Mouse (Mus musculus) hindbrain, embryonic 10.5 days (tissue): ENCODE data around the gene Btbd16. TPM values are rescaled to one million over a fixed set of nuclear protein-coding genes. Genes with fewer than 3 reads are reported as not detected.

ENCODE experiments used
- DNase-seq: peaks from one replicate; pipeline ENCODE4 v3.0.0-alpha.2; 2017; ENCODE audit warnings: low spot score
- H3K27ac ChIP-seq: fragments of 300-500 bp; sonication (generic); 2 replicates; pipeline ENCODE4 v1.5.1; 2016; ENCODE audit warnings: mild to moderate bottlenecking, moderate library complexity
- H3K27me3 ChIP-seq: fragments of 300-500 bp; sonication (generic); 2 replicates; pipeline ENCODE4 v1.6.1; 2016; ENCODE audit warnings: mild to moderate bottlenecking; ENCODE audit not compliant: poor library complexity, insufficient read depth, severe bottlenecking
- H3K36me3 ChIP-seq: fragments of 300-500 bp; sonication (generic); 2 replicates; pipeline ENCODE4 v1.6.1; 2016; ENCODE audit warnings: mild to moderate bottlenecking, moderate library complexity
- H3K4me1 ChIP-seq: fragments of 300-500 bp; sonication (generic); replicated peaks from 2 replicates; pipeline ENCODE4 v1.6.1; 2016; ENCODE audit warnings: mild to moderate bottlenecking
- H3K4me3 ChIP-seq: fragments of 300-500 bp; sonication (generic); 2 replicates; pipeline ENCODE4 v1.5.1; 2016; ENCODE audit warnings: mild to moderate bottlenecking, moderate library complexity
- H3K9me3 ChIP-seq: fragments of 300-500 bp; sonication (generic); 2 replicates; pipeline ENCODE4 v1.6.1; 2016; ENCODE audit warnings: mild to moderate bottlenecking, moderate library complexity
- WGBS: fragments of 180-500 bp; shearing (Covaris S2); methylation state at CpG from one replicate; pipeline ENCODE4 v1.1.7; 2016; 5-methylcytosine and 5-hydroxymethylcytosine counted together
- polyA plus RNA-seq: library from polyadenylated mRNA; unstranded; fragments of >200 nt; fragmentation: Nextera tagmentation; extraction: Ambion mirVana; gene quantifications from 2 replicates; pipeline ENCODE4 v1.2.1, GENCODE M21; 2016

Gene Btbd16
- polyA plus RNA-seq, 1 experiment from 2014 or later = not detected

- no peak overlapping the region for H3K4me3 ChIP-seq
- peaks cover 20% of the 10 kb centered on the region for H3K27me3 ChIP-seq
- no peak overlapping the region for H3K27ac ChIP-seq
- no peaks in the 10 kb centered on the region for H3K9me3 ChIP-seq
- H3K4me1 ChIP-seq = 0 out of 2 replicates have a peak, but pooled peaks cover 4% of the 10 kb centered on the region
- 90% methylated on average over 9 of the region's 9 CpGs for WGBS
- no peak for DNase-seq
- no peaks in the 10 kb centered on the region for H3K36me3 ChIP-seq
Observed at GRCm38 (mm10) chr7:130827844-130828403, 54.1 kb downstream of the Btbd16 start.

- Histone ChIP-seq H3K36me3 (no peaks in the 10 kb centered on the region), H3K27ac (no peak overlapping the region), H3K4me3 (no peak overlapping the region), H3K27me3 (peaks cover 25% of the 10 kb centered on the region), H3K4me1 (0 out of 2 replicates have a peak, but pooled peaks cover 4% of the 10 kb centered on the region), H3K9me3 (no peaks in the 10 kb centered on the region)
- DNase-seq = no peak
- WGBS = 87% methylated on average over 10 of the region's 10 CpGs
Observed at GRCm38 (mm10) chr7:130828475-130828874, 54.6 kb downstream of the Btbd16 start.

- Histone ChIP-seq H3K27me3 (peaks cover 42% of the 10 kb centered on the region), H3K4me3 (no peak overlapping the region), H3K27ac (no peak overlapping the region), H3K9me3 (no peaks in the 10 kb centered on the region), H3K36me3 (no peaks in the 10 kb centered on the region), H3K4me1 (peaks cover 29% of the 10 kb centered on the region)
- WGBS = 91% methylated on average over 5 of the region's 5 CpGs
- no peak for DNase-seq
Observed at GRCm38 (mm10) chr7:130831586-130831985, 57.7 kb downstream of the Btbd16 start.

- no peaks in the 10 kb centered on the region for H3K36me3 ChIP-seq
- peak; percentile 97 for DNase-seq
- H3K27me3 ChIP-seq = peaks cover 49% of the 10 kb centered on the region
- H3K4me1 ChIP-seq = peaks cover 54% of the 10 kb centered on the region
- peak overlapping the region; percentile 23; the same call in 1 of the 2 replicates for H3K27ac ChIP-seq
- H3K4me3 ChIP-seq = no peak overlapping the region
- no peaks in the 10 kb centered on the region for H3K9me3 ChIP-seq
- WGBS = 18% methylated on average over 21 of the region's 21 CpGs
Observed at GRCm38 (mm10) chr7:130834299-130834698, 60.4 kb downstream of the Btbd16 start.

- DNase-seq = peak; percentile 68
- peaks cover 59% of the 10 kb centered on the region for H3K4me1 ChIP-seq
- WGBS = 6% methylated on average over 18 of the region's 18 CpGs
- no peaks in the 10 kb centered on the region for H3K36me3 ChIP-seq
- peak overlapping the region; percentile 6; the same call in 1 of the 2 replicates for H3K4me3 ChIP-seq
- H3K27me3 ChIP-seq = peaks cover 56% of the 10 kb centered on the region
- no peaks in the 10 kb centered on the region for H3K9me3 ChIP-seq
- peak overlapping the region; percentile 81 for H3K27ac ChIP-seq
Observed at GRCm38 (mm10) chr7:130834958-130835861, 61.3 kb downstream of the Btbd16 start.

GRCm38 (mm10) chr7:130836066-130836465, 62.2 kb downstream of the Btbd16 start:
- WGBS = 78% methylated on average over 9 of the region's 9 CpGs
- DNase-seq = no peak
- no peak overlapping the region for H3K4me3 ChIP-seq
- peak overlapping the region; percentile 66; the same call in 1 of the 2 replicates for H3K27ac ChIP-seq
- H3K9me3 ChIP-seq = no peaks in the 10 kb centered on the region
- H3K36me3 ChIP-seq = no peaks in the 10 kb centered on the region
- H3K4me1 ChIP-seq = peaks cover 59% of the 10 kb centered on the region
- H3K27me3 ChIP-seq = peaks cover 54% of the 10 kb centered on the region

GRCm38 (mm10) chr7:130837941-130838657, 64.2 kb downstream of the Btbd16 start:
- WGBS = 20% methylated on average over 12 of the region's 12 CpGs
- H3K4me3 ChIP-seq = peak overlapping the region; percentile 18; the same call in 1 of the 2 replicates

GRCm38 (mm10) chr7:130838658-130839025, 64.8 kb downstream of the Btbd16 start:
- WGBS = 57% methylated on average over 3 of the region's 3 CpGs
- Histone ChIP-seq H3K36me3 (no peaks in the 10 kb centered on the region), H3K27me3 (peaks cover 39% of the 10 kb centered on the region), H3K4me3 (no peak overlapping the region), H3K4me1 (peaks cover 59% of the 10 kb centered on the region), H3K9me3 (no peaks in the 10 kb centered on the region), H3K27ac (peak overlapping the region; percentile 85)
- no peak for DNase-seq

More at GRCm38 (mm10) chr7:130837941-130838657, 64.2 kb downstream of the Btbd16 start:
- Histone ChIP-seq H3K9me3 (no peaks in the 10 kb centered on the region), H3K27ac (peak overlapping the region; percentile 85), H3K4me1 (peaks cover 59% of the 10 kb centered on the region), H3K27me3 (peaks cover 44% of the 10 kb centered on the region), H3K36me3 (no peaks in the 10 kb centered on the region)
- peak; percentile 78 for DNase-seq

- DNase-seq = no peak
- peak overlapping the region; percentile 85; the same call in 1 of the 2 replicates for H3K27ac ChIP-seq
- H3K4me3 ChIP-seq = no peak overlapping the region
- WGBS = 94% methylated on average over 12 of the region's 12 CpGs
- peaks cover 52% of the 10 kb centered on the region for H3K4me1 ChIP-seq
- peaks cover 31% of the 10 kb centered on the region for H3K27me3 ChIP-seq
- H3K9me3 ChIP-seq = no peaks in the 10 kb centered on the region
- H3K36me3 ChIP-seq = no peaks in the 10 kb centered on the region
Observed at GRCm38 (mm10) chr7:130839380-130840100, 65.7 kb downstream of the Btbd16 start.

- 88% methylated on average over 17 of the region's 17 CpGs for WGBS
Observed at GRCm38 (mm10) chr7:130847164-130847718, 73.4 kb downstream of the Btbd16 start.

GRCm38 (mm10) chr7:130854684-130855292, 80.9 kb downstream of the Btbd16 start:
- Histone ChIP-seq H3K27me3 (0 out of 2 replicates have a peak, but pooled peaks cover 4% of the 10 kb centered on the region), H3K4me1 (peaks cover 34% of the 10 kb centered on the region), H3K9me3 (no peaks in the 10 kb centered on the region), H3K36me3 (no peaks in the 10 kb centered on the region), H3K4me3 (no peak overlapping the region), H3K27ac (peak overlapping the region; percentile 50; the same call in 1 of the 2 replicates)
- WGBS = 73% methylated on average over 4 of the region's 4 CpGs
- no peak for DNase-seq

More at GRCm38 (mm10) chr7:130847164-130847718, 73.4 kb downstream of the Btbd16 start:
- no peaks in the 10 kb centered on the region for H3K27me3 ChIP-seq
- H3K9me3 ChIP-seq = no peaks in the 10 kb centered on the region
- DNase-seq = no peak
- no peak overlapping the region for H3K4me3 ChIP-seq
- H3K36me3 ChIP-seq = no peaks in the 10 kb centered on the region
- H3K4me1 ChIP-seq = 0 out of 2 replicates have a peak, but pooled peaks cover 3% of the 10 kb centered on the region
- no peak overlapping the region for H3K27ac ChIP-seq
